Mouse (Mus musculus): ENCODE measurements around the gene Nol11. TPM values are rescaled to one million over a fixed set of nuclear protein-coding genes. Genes with fewer than 3 reads are reported as not detected.

Gene Nol11
- 0.20 TPM in 1 of 2 replicates, not detected in the other for polyA plus RNA-seq (2012; ENCODE audit: insufficient read depth, low replicate concordance)

DNA sequence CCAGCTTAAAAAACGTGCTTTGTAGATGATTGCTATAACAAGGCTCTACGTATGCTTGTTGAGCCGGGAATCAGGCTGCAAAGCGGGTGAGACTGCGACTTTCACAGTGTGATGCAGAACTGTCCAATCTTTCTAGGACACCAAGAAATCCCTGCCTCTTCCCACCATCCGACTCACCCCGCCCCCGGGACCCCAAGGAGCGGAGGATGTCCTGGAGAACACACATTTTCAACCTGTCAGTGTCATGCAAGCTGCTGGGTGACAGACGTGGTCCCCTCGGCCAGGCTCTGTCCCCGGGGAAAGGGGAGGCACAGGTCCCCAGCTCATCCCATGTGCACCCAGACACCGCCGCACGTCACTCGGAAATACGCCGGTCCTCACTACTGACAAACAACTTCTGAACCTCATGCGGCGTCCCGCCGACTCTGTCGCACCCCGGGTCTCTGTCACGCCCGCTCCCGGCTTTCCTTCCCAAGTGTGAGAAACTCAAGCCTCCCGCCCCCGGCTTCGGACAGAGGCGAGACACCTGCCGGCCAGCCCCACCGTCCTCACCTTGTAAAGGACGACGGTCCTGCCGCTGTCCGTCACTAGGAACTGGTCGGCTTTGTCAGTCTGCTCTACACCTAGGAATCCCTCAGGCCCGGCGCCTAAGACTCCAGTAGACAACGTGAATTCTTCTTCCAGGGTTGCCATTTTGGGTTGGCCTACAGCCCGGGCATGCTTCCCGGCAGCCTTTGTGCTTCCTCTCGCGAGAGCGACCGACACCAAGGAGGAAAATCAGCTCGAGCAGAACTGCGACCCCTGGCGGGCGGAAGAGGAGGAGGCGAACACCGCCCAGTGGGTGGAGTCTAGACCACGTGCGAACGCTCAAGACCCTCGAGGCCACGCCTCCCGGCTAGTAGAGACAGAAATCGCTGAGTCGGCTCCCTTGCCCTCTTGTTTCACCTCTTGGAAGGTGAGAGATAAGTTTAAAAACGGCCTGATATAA lies at the start of gene Nol11:
TSS of gene Nol11 (minus strand) at position 817 of the 988 bp plus-strand sequence.
- Histone ChIP-seq H3K9me3 (no peaks in the 10 kb centered on the region), H3K36me3 (replicated peaks; ENCODE audit: low read length) (peaks cover 31% of the 10 kb centered on the region), H3K4me1 (peaks cover 49% of the 10 kb centered on the region), H3K27me3 (replicated peaks) (no peaks in the 10 kb centered on the region), H3K4me3 (replicated peaks) (peak within 1 kb of the TSS; percentile 99)
- TF ChIP-seq GATA1 (IDR thresholded peaks at IDR 0.05; ENCODE audit: borderline replicate concordance, low read length), result no peak
- no peak for TF ChIP-seq FLI1 (IDR thresholded peaks at IDR 0.05; ENCODE audit: low read length)

DNA sequence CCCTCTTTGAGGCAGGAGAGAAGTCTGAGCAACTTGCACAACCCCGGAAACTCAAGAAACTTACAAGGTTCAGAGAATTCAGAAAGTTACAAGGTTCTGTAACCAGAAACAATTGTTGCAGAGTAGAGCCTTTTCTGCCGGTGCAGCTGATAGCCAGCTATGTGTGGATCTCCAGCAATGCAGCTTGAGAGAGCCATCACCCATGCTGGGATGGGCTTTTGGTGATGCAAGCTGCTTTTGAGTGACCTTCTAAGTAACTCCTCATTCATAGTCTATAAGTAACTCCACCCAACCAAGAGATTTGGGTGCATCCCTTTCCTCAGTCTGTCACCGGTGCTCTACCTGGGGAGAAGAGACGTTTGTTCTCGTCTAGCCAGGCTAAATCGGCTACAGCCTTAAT lies 49.3 kb upstream of the Nol11 start:
- TF ChIP-seq GATA1 (IDR thresholded peaks at IDR 0.05; ENCODE audit: borderline replicate concordance, low read length), result no peak
- no peak for TF ChIP-seq FLI1 (IDR thresholded peaks at IDR 0.05; ENCODE audit: low read length)

DNA sequence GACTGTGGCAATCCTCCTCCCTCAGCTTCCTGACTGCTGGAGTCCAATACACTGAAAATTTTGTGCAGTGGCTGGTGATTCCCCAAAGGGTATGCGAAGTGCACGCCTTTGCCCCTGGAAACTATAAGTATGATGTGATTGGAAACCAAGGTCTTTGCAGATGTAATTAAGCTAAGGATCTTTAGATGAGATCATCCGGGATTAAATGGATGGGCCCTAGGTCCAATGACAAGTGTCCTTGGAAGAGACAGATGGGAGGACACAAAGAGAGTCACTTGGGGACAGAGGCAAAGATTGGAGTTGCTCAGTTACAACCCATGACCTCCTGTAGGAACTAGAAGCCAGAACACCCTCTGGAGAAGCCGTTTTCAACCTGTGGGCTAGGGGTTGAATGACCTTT lies 48.4 kb upstream of the Nol11 start:
- H3K9me3 ChIP-seq, result no peaks in the 10 kb centered on the region
- peaks cover 74% of the 10 kb centered on the region for H3K36me3 ChIP-seq (replicated peaks; ENCODE audit: low read length)
- peaks cover 4% of the 10 kb centered on the region; the same call in 1 of the 2 replicates for H3K4me1 ChIP-seq
- no peaks in the 10 kb centered on the region for H3K27me3 ChIP-seq (replicated peaks)
- no peak overlapping the region for H3K4me3 ChIP-seq (replicated peaks)
- TF ChIP-seq FLI1 (IDR thresholded peaks at IDR 0.05; ENCODE audit: low read length) (no peak), GATA1 (IDR thresholded peaks at IDR 0.05; ENCODE audit: borderline replicate concordance, low read length) (no peak)

More for the DNA sequence above, 49.3 kb upstream of the Nol11 start:
- no peak overlapping the region for H3K4me3 ChIP-seq (replicated peaks)
- no peaks in the 10 kb centered on the region for H3K27me3 ChIP-seq (replicated peaks)
- H3K36me3 ChIP-seq (replicated peaks; ENCODE audit: low read length), result peaks cover 70% of the 10 kb centered on the region
- H3K9me3 ChIP-seq, result no peaks in the 10 kb centered on the region
- peaks cover 4% of the 10 kb centered on the region; the same call in 1 of the 2 replicates for H3K4me1 ChIP-seq

DNA sequence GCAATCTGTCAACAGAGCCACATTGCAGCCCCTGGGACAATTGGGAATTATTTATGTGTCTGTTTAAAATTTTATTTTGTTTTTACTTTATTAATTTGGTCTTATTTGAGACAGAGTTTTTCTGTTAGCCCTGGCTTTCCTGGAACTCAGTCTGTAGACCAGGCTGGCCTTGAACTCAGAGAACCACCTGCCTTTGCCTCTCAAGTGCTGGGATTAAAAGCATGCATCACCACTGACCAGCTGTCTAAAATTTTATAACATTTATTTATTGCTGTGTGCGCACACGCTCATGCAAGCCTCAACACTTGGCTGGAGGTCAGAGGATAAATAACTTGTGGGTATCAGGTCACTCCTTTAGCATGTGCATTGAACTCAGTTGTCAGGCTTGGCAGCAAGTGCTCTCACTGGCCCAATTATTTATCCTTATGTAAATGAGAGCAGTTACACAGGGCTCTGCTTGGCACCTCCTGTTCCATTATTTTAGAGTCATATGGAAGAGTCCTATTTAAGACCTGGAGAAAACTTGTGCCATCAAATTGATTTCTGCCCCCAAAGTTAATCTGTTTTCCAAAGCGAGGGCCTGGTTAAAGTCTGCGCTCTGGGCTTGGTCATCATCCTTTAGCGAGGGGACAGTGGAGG lies 44.2 kb upstream of the Nol11 start:
- no peaks in the 10 kb centered on the region for H3K27me3 ChIP-seq (replicated peaks)
- H3K9me3 ChIP-seq, result peaks cover 20% of the 10 kb centered on the region
- TF ChIP-seq GATA1 (IDR thresholded peaks at IDR 0.05; ENCODE audit: borderline replicate concordance, low read length), result no peak
- TF ChIP-seq FLI1 (IDR thresholded peaks at IDR 0.05; ENCODE audit: low read length), result no peak
- H3K4me3 ChIP-seq (replicated peaks), result no peak overlapping the region
- H3K4me1 ChIP-seq, result peaks cover 4% of the 10 kb centered on the region; the same call in 1 of the 2 replicates
- peaks cover 81% of the 10 kb centered on the region for H3K36me3 ChIP-seq (replicated peaks; ENCODE audit: low read length)

DNA sequence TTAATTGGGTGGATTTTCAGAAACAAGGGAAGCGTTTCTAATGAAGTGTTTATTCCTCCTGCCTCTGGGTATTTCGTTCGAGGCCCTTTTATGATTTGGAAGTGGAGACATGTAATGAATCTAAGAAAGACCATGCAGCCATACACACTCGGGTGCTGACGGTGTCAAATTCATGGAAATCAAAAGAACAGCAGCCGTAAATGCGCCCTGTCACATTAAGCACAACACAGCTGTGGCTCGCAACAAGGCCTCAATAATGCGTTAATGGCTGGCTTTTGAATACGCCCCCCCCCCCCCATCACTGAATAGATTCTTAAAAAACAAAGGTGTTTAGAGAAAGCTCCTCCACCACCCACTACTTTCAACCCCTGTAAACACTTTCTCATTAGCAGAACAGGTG lies 40.9 kb upstream of the Nol11 start:
- TF ChIP-seq GATA1 (IDR thresholded peaks at IDR 0.05; ENCODE audit: borderline replicate concordance, low read length) (no peak), FLI1 (IDR thresholded peaks at IDR 0.05; ENCODE audit: low read length) (no peak)
- Histone ChIP-seq H3K9me3 (peaks cover 28% of the 10 kb centered on the region), H3K36me3 (replicated peaks; ENCODE audit: low read length) (peaks cover 97% of the 10 kb centered on the region), H3K27me3 (replicated peaks) (no peaks in the 10 kb centered on the region), H3K4me1 (no peaks in the 10 kb centered on the region), H3K4me3 (replicated peaks) (no peak overlapping the region)

DNA sequence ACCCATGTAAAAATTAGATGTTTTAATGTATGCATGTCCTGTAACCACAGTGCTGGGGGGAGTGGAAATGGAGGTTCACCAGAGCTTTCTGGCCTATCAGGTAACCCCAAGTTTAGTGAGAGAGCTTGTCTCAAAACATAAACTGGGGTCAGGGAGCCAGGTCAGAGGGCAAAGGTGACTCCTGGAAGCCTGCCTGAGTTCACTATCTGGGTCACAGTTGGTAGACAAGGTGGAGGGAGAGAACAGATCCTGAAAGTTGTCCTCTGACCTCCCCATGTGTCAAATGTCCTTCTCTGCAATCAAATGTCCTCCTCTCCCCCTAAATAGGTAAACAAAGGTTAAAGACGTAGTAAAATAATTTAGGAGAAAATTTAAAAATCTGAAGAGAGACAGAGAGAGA lies 37.2 kb upstream of the Nol11 start:
- no peak overlapping the region for H3K4me3 ChIP-seq (replicated peaks)
- H3K36me3 ChIP-seq (replicated peaks; ENCODE audit: low read length), result peaks cover 98% of the 10 kb centered on the region

DNA sequence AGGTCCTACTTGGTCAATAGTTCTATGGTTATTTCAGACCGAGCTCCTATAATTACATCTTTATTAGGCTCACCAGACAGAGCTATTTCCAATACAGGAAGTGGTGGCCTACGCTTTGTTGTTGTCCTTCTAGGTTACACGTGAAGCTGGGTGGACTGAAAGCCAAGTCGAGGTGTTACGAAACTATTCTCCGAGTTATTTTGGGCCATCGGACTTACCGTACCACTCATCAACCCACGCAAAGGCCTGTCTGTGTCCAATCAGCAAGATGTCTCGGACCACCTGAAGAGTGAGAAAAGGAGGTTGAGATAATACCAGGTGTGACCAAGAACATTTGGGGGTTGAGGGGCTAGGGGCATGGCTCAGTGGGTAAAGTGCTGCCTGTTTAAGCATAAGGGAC lies 36.8 kb upstream of the Nol11 start:
- no peaks in the 10 kb centered on the region for H3K27me3 ChIP-seq (replicated peaks)

More for the DNA sequence above, 37.2 kb upstream of the Nol11 start:
- Histone ChIP-seq H3K4me1 (no peaks in the 10 kb centered on the region), H3K27me3 (replicated peaks) (no peaks in the 10 kb centered on the region), H3K9me3 (peaks cover 18% of the 10 kb centered on the region)
- no peak for TF ChIP-seq FLI1 (IDR thresholded peaks at IDR 0.05; ENCODE audit: low read length)
- no peak for TF ChIP-seq GATA1 (IDR thresholded peaks at IDR 0.05; ENCODE audit: borderline replicate concordance, low read length)

DNA sequence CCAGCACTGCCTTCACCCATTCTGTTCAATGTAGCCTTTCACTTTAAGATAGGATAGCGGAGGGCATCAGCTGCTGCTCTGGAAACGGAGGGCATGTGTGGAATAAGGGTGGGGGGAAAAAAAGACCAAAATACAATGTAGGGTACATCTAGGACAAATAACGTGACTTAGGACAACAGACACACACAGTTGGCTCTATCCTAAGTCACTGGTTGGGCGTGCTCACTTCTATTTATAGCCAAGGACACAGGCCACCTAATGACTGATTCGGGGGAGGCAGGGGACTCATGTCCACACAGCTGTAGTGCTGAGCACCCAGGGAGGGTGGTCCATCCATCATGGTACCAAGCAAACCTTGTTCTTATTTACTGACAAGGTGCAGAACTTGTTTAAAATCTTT lies 36.1 kb upstream of the Nol11 start:
- Histone ChIP-seq H3K9me3 (peaks cover 17% of the 10 kb centered on the region), H3K27me3 (replicated peaks) (no peaks in the 10 kb centered on the region), H3K4me1 (no peaks in the 10 kb centered on the region), H3K36me3 (replicated peaks; ENCODE audit: low read length) (peaks cover 95% of the 10 kb centered on the region), H3K4me3 (replicated peaks) (no peak overlapping the region)
- no peak for TF ChIP-seq FLI1 (IDR thresholded peaks at IDR 0.05; ENCODE audit: low read length)
- no peak for TF ChIP-seq GATA1 (IDR thresholded peaks at IDR 0.05; ENCODE audit: borderline replicate concordance, low read length)

More for the DNA sequence above, 36.8 kb upstream of the Nol11 start:
- no peaks in the 10 kb centered on the region for H3K4me1 ChIP-seq
- H3K36me3 ChIP-seq (replicated peaks; ENCODE audit: low read length), result peaks cover 96% of the 10 kb centered on the region
- no peak for TF ChIP-seq FLI1 (IDR thresholded peaks at IDR 0.05; ENCODE audit: low read length)
- no peak for TF ChIP-seq GATA1 (IDR thresholded peaks at IDR 0.05; ENCODE audit: borderline replicate concordance, low read length)
- H3K4me3 ChIP-seq (replicated peaks), result no peak overlapping the region
- peaks cover 17% of the 10 kb centered on the region for H3K9me3 ChIP-seq

DNA sequence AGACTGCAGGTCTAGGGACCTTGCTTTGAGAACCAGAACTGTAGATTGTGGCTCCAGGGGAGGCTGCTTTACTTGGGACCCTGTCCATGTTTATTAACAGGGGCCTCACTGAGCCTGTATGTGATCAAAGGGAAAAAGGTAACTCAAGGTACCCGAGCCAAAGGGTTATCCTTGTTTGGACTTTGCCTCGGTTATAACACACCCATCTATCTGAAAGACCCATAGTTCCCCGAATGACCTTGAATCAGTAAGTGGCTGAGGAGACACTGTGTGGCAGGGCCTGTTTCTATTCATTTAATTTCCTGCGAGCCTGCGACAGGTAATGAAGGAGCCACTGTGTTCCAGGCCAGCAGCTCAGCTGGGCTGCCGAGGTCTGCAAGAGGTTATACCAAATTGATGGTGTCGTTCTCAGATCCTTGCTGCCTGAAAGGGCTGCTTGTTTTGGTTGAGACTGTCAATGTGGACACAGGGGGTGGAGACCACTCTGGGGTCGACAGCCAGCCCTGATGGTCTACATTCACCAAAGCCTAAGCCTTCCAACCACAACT lies 34.6 kb upstream of the Nol11 start:
- H3K36me3 ChIP-seq (replicated peaks; ENCODE audit: low read length), result peaks cover 95% of the 10 kb centered on the region
- no peaks in the 10 kb centered on the region for H3K4me1 ChIP-seq
- TF ChIP-seq GATA1 (IDR thresholded peaks at IDR 0.05; ENCODE audit: borderline replicate concordance, low read length), result no peak
- no peak for TF ChIP-seq FLI1 (IDR thresholded peaks at IDR 0.05; ENCODE audit: low read length)
- H3K9me3 ChIP-seq, result peaks cover 12% of the 10 kb centered on the region
- no peak overlapping the region for H3K4me3 ChIP-seq (replicated peaks)
- no peaks in the 10 kb centered on the region for H3K27me3 ChIP-seq (replicated peaks)

Data from megakaryocyte, embryonic 14.5 days (primary cell).